Mouse (Mus musculus) olfactory bulb, adult 2 months (tissue): ENCODE results near the gene Dlg5.

Source experiments
- CTCF ChIP-seq: fragments of 200-500 bp; IDR thresholded peaks from 2 replicates; pipeline ENCODE4 v1.5.1; 2012; ENCODE audit warnings: low read depth, mild to moderate bottlenecking, low read length, moderate library complexity; ENCODE audit not compliant: insufficient read depth
- POLR2A ChIP-seq: fragments of 200-500 bp; IDR thresholded peaks from 2 replicates; pipeline ENCODE4 v1.6.1; 2012; ENCODE audit warnings: mild to moderate bottlenecking, low read depth, low read length, moderate library complexity; ENCODE audit not compliant: insufficient read depth

DNA sequence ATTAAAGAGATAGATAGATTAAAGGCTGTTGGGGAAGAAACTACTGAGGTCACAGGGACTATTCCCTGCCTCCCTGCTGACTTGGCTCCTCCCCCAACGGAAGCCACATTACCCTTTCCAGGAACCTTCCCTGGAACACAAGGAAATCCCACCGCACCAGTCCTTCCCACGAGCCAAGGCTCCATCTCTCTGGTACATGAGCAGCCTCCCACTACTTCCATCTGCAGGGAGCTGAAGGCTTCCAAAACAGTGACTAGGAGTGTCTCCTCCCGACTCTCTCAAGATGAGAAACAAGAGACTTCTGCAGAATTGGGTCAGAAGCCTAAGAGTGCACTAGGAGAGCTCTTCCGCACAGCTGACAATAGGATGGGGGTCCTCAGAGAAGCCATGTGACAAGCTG, 47.9 kb downstream of the Dlg5 start:
- no peak for TF ChIP-seq CTCF
- no peak for TF ChIP-seq POLR2A
